In the genomic region with DNA sequence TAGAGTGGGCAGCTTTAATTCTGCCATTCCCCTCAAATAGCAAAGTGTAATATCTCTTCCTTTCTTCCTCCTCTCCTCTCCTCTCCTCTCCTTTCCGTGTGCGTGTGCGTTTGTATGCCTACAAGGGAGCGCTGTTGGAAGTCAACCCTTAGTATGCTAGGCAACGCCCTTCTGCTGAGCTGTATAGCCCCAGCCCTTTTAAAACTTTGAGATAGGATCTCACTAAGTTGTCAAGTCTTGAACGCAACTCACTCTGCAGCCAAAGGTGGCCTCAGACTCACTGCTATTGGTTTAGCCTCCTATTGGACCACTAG, we compare ENCODE assay signal across 7 mouse cellular contexts. TPM values are rescaled to one million over a fixed set of nuclear protein-coding genes. Genes with fewer than 3 reads are reported as not detected.
DNase-seq lines count a peak whose midpoint lies in the region; ATAC-seq and TF ChIP-seq lines count a peak whose summit lies in the region.

No protein-coding gene starts in this region.

- H3K27me3 ChIP-seq in limb, embryonic 14.5 days (ENCODE audit: control insufficient read depth, insufficient read depth, low read length), result no peaks in the 10 kb centered on the region
- no peaks in the 10 kb centered on the region for H3K27me3 ChIP-seq in stomach, embryonic 15.5 days (replicated peaks)

- peak; percentile 16 for DNase-seq in thymus, postnatal 0 days (ENCODE audit: low spot score)
- DNase-seq in thymus, postnatal 36 days, result no peak
- no peak for DNase-seq in limb, embryonic 14.5 days (ENCODE audit: low spot score)
- DNase-seq in ovary, adult 18-20 months (ENCODE audit: low spot score), result no peak

- 17% methylated on average over 6 of the region's 6 CpGs for WGBS in limb, embryonic 14.5 days
- WGBS in stomach, embryonic 15.5 days, result 10% methylated on average over 6 of the region's 6 CpGs

- H3K9ac ChIP-seq in limb, embryonic 14.5 days (ENCODE audit: low read depth, low read length, severe bottlenecking), result peak overlapping the region; percentile 95
- peak overlapping the region; percentile 89 for H3K9ac ChIP-seq in stomach, embryonic 15.5 days

- no peak overlapping the region for H3K27ac ChIP-seq in embryonic fibroblast, embryonic 13.5 days (ENCODE audit: insufficient read depth, low read length)
- no peak overlapping the region for H3K27ac ChIP-seq in limb, embryonic 14.5 days (replicated peaks; ENCODE audit: low read depth, low read length)
- no peak overlapping the region for H3K27ac ChIP-seq in stomach, embryonic 15.5 days

- TF ChIP-seq CTCF in embryonic fibroblast, embryonic 13.5 days (IDR thresholded peaks at IDR 0.05; ENCODE audit: borderline replicate concordance, insufficient read depth, low read length), result no peak

- no peaks in the 10 kb centered on the region for H3K9me3 ChIP-seq in limb, embryonic 14.5 days (ENCODE audit: control insufficient read depth, low read length)
- no peaks in the 10 kb centered on the region for H3K9me3 ChIP-seq in stomach, embryonic 15.5 days

- peak overlapping the region; percentile 83 for H3K4me3 ChIP-seq in embryonic fibroblast, embryonic 13.5 days (ENCODE audit: insufficient read depth, low read length)
- peak overlapping the region; percentile 97 for H3K4me3 ChIP-seq in limb, embryonic 14.5 days (replicated peaks; ENCODE audit: low read length)
- peak overlapping the region; percentile 84 for H3K4me3 ChIP-seq in stomach, embryonic 15.5 days (replicated peaks)

- H3K4me1 ChIP-seq in embryonic fibroblast, embryonic 13.5 days (ENCODE audit: control insufficient read depth, insufficient read depth, low read length), result peaks cover 2% of the 10 kb centered on the region; the same call in 1 of the 2 replicates
- H3K4me1 ChIP-seq in limb, embryonic 14.5 days (ENCODE audit: control insufficient read depth, insufficient read depth, low read length), result peaks cover 13% of the 10 kb centered on the region
- peaks cover 9% of the 10 kb centered on the region for H3K4me1 ChIP-seq in stomach, embryonic 15.5 days

- peak; percentile 56 for TF ChIP-seq POLR2A in embryonic fibroblast, embryonic 13.5 days (IDR thresholded peaks at IDR 0.05; ENCODE audit: low read depth, low read length)
- TF ChIP-seq POLR2A in limb, embryonic 14.5 days (IDR thresholded peaks at IDR 0.05; ENCODE audit: borderline replicate concordance, extremely low read depth, insufficient read depth, insufficient read length), result no peak

- ATAC-seq in limb, embryonic 14.5 days (ENCODE audit: low FRiP score, low read depth), result no peak
- ATAC-seq in stomach, embryonic 15.5 days (ENCODE audit: insufficient read depth, low FRiP score, low read depth), result 0 out of 2 replicates have a peak, but pooled peaks have one; percentile 12
- no peak for ATAC-seq in frontal cortex, adult (ENCODE audit: low TSS enrichment)

- H3K36me3 ChIP-seq in limb, embryonic 14.5 days (ENCODE audit: control insufficient read depth, insufficient read depth, low read length), result peaks cover 13% of the 10 kb centered on the region
- H3K36me3 ChIP-seq in stomach, embryonic 15.5 days, result peaks cover 5% of the 10 kb centered on the region; the same call in 1 of the 2 replicates

- H3K4me2 ChIP-seq in limb, embryonic 14.5 days (replicated peaks; ENCODE audit: low read depth, low read length, severe bottlenecking), result peak overlapping the region; percentile 81
- H3K4me2 ChIP-seq in stomach, embryonic 15.5 days, result peak overlapping the region; percentile 66

RNA-seq across cellular contexts. Expression of gene Arl1, which starts 1.6 kb away (rescaled TPM):
- 114 and 124 TPM in 2 replicates for polyA plus RNA-seq in thymus, postnatal 0 days (2015; fragmentation: Nextera tagmentation; extraction: Ambion mirVana)
- 233 and 246 TPM in 2 replicates for polyA plus RNA-seq in embryonic fibroblast, embryonic 13.5 days (2011; ENCODE audit: insufficient read length, low read depth, missing spikeins)
- polyA plus RNA-seq in limb, embryonic 14.5 days (2012; rRNA removed), result 96.5 and 112 TPM in 2 replicates
- 217 and 225 TPM in 2 replicates for polyA plus RNA-seq in limb, embryonic 14.5 days (2014; fragmentation: Nextera tagmentation; extraction: Ambion mirVana)
- 201 and 202 TPM in 2 replicates for polyA plus RNA-seq in stomach, embryonic 15.5 days (2015; fragmentation: Nextera tagmentation; extraction: Ambion mirVana)

RNA-seq across cellular contexts. Expression of gene Spic, which starts 47.5 kb away (rescaled TPM):
- polyA plus RNA-seq in thymus, postnatal 0 days (2015; fragmentation: Nextera tagmentation; extraction: Ambion mirVana), result 12.0 and 16.3 TPM in 2 replicates
- polyA plus RNA-seq in embryonic fibroblast, embryonic 13.5 days (2011; ENCODE audit: insufficient read length, low read depth, missing spikeins), result not detected in 2 replicates
- 0.04 and 0.11 TPM in 2 replicates for polyA plus RNA-seq in limb, embryonic 14.5 days (2012; rRNA removed)
- polyA plus RNA-seq in limb, embryonic 14.5 days (2014; fragmentation: Nextera tagmentation; extraction: Ambion mirVana), result 0.11 TPM in 2 replicates
- 1.3 and 2.1 TPM in 2 replicates for polyA plus RNA-seq in stomach, embryonic 15.5 days (2015; fragmentation: Nextera tagmentation; extraction: Ambion mirVana)
